Mouse (Mus musculus) kidney, adult 9 months (tissue): ENCODE data around the gene Sec16b.
A peak's percentile ranks its signal among the peaks of the same experiment; 100 is the strongest.

Experiments
- DNase-seq: peaks from one replicate; pipeline ENCODE4 v3.0.0; 2022

Sec16b gene

GRCm38 (mm10) chr1:157506522-157506921 lies at the start of gene Sec16b:
Sec16b (plus strand) TSS chr1:157506728.
- peak; percentile 20 for DNase-seq

DNA sequence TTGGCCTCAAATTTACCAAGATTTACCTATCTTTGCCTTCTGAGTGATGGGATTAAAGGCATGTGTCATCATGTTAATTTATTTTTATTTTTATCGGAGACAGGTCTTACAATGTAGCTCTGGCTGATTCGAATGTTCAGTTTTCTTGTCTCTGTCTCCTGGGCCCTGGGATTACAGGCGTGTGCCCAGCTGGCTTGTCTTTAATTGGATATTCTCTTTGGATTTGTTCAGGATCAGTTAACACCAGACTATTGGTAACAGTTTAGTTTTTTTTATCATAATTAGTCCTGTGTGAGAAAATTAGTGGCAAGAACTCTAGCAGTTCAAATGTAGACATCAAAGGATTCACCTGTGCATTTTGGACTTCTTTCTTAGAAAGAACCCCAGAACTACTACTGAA lies 48.7 kb upstream of the Sec16b start:
- peak; percentile 71 for DNase-seq

- DNase-seq, result peak; percentile 92
These were observed 47.9 kb upstream of the Sec16b start, which contains the start of gene Cryzl2 for GRCm38 (mm10) chr1:157458421-157459208. Cryzl2 (plus strand) TSS chr1:157458577.

- DNase-seq, result no peak
These were observed 46.6 kb upstream of the Sec16b start for GRCm38 (mm10) chr1:157459904-157460303.

DNA sequence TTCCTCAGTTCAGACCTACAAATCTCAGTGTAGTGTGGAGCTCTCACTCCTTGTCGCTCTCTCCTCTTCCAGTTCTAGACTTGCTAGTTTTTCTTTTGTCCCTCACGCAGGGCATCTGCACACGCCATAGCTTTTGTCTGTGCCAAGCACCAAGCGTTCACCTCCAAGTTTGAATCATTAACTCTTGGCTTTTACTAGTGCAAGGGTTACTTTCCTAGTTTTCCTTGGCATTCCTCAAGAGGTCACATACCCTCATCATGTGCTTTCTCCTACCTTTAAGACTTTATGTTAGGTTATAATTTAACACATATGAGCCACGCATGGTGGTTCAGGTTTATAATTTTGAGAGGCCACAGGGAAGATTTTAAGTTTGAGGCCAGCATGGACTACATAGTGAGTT lies 45.3 kb upstream of the Sec16b start:
- peak; percentile 82 for DNase-seq

- DNase-seq, result no peak
These were observed 44.2 kb upstream of the Sec16b start for GRCm38 (mm10) chr1:157462336-157462735.

DNA sequence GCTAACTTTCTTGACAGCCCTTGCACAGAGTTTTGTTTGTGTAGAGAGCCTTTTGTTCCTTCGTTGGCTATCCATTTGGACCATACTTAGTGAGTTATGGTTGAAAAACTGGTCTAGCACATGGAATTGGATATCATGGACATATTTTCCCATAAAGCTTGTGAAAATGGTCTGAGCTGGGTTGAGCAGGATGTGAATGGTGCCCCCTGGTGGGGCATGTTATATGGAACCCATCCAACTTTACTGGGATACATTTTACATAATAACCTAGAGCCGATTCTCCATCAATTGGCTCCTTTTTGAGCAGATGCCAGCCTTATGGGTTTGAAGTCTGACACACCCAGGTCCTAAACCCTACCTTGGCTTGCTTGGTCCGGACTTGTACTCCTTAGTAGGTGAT lies 41.3 kb upstream of the Sec16b start:
- peak; percentile 83 for DNase-seq

- no peak for DNase-seq
These were observed 38.7 kb upstream of the Sec16b start for GRCm38 (mm10) chr1:157467866-157468265.

- DNase-seq, result no peak
These were observed 35.7 kb upstream of the Sec16b start for GRCm38 (mm10) chr1:157470761-157471386.

DNA sequence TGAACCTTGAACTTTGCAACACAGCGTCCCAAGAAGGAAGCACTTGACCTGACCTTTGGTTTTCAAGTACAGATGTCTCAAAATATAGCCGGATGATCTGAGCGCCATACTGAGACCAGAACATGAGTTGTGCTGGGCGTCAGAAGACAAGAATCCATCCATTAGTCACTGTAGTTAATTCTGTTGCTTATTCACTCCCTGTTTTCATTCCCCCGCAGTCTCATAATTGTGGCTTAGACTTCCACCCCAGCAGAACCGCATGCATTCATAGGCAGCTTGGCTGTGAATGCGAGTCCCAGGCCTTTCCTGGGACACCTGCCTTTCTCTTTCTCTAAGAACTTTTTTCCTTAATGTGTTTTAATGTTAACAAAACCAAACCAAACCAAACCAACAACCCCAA lies 33.8 kb upstream of the Sec16b start:
- no peak for DNase-seq

GRCm38 (mm10) chr1:157474865-157475264 lies 31.7 kb upstream of the Sec16b start:
- DNase-seq, result no peak

DNA sequence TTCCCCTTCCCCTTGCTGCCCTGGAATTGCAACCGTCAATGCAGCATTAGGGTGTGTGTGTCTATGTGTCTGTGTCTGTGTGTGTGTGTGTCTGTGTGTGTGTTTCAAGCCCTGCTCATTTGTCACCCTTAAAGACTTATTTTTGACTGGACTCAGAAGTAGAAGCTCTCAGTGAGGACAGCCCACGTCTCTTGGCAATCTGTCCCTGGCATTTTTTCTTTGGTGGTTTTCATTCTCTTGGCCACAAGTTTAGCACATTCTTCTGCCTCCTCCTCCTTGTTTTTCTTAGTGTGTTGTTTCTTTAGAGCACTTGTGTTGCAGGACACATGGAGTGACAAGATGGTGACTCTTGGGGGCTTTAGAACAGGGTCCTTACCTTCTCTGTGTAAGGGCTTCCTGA lies 30.3 kb upstream of the Sec16b start:
- no peak for DNase-seq

DNA sequence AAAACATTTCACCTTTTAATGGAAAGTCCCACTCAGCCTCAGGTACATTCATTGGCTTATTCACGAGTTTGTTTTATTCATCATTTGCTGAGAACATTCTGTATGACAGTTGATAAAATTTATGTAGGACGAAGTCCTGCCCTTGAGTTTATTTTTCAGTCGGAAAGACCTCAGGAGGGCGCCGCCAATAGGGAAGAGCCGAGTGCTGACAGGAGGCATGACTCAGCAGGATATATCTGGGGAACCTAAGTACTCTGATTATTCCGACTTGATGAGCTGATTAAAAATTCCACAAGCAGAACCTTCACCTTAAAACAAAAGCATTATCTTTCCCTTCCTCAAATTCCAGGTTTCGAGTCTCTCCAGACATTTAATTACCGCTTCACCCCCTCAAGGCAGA lies 26.4 kb upstream of the Sec16b start:
- no peak for DNase-seq

- DNase-seq, result no peak
These were observed 25.6 kb upstream of the Sec16b start for GRCm38 (mm10) chr1:157480901-157481300.

GRCm38 (mm10) chr1:157481666-157482065 lies 24.9 kb upstream of the Sec16b start:
- no peak for DNase-seq

DNA sequence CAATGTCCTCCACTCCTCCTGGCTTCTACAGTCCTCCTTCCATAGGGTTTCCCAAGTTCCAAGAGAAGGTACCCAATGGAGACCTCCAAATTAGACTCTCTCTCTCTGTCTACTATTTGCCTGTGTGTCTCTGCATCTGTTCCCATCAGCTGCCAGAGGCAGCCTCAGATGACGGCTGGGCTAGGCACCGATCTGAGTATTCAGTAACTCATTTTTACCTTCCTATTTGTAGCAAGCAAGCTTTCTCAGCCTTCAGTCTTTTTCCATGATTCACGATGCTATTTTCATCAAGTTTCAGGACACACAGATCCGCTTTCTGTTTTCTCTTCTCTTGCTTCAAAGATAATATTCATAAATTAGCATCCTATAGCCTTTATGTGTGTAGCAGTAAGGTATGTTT lies 22.4 kb upstream of the Sec16b start:
- no peak for DNase-seq

DNA sequence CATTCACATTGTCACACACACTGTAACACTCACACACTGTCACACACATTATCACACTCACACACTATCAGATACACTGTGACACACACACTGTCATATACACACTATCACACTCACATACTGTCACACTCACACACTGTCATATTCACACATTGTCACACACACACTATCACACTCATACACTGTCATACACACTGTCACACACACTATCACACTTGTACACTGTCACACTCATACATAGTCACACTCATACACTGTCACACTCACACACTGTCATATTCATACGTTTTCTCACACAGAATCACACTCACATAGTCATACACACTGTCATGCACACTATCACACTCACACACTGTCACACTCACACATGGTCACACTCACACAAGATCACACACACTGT lies 5.9 kb upstream of the Sec16b start:
- no peak for DNase-seq

DNA sequence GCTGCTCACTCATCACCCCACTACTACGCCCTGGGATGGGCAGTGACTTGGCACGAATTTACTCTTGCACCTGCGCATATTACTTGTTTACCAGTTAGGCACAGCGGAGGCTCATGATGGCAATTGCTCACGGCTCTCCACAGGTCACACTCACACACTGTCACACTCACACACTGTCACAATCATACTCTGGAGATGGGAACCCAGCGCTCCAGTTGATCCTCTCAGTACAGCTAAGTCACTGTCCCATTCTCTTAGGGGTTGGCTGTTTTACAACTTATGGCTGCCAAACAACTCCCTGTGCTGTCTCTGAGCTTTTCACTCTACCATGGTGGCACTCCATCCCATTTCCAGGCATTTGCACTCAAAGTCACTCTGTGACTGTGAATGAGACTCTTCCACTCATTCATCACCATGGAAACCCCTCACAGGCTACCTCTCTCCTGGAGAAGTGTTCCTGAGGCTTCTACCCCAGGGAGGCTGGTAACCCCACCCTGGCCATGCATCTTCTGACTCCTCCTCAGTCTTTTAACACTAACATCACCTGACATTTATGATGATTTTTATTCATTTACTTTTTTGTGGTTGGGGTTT lies 5.1 kb upstream of the Sec16b start:
- no peak for DNase-seq

GRCm38 (mm10) chr1:157503071-157503470 lies 3.5 kb upstream of the Sec16b start:
- DNase-seq, result peak; percentile 11

GRCm38 (mm10) chr1:157506995-157507595 lies 567 bp downstream of the Sec16b start:
- peak; percentile 24 for DNase-seq

- no peak for DNase-seq
These were observed 1.3 kb downstream of the Sec16b start for GRCm38 (mm10) chr1:157507814-157508213.

DNA sequence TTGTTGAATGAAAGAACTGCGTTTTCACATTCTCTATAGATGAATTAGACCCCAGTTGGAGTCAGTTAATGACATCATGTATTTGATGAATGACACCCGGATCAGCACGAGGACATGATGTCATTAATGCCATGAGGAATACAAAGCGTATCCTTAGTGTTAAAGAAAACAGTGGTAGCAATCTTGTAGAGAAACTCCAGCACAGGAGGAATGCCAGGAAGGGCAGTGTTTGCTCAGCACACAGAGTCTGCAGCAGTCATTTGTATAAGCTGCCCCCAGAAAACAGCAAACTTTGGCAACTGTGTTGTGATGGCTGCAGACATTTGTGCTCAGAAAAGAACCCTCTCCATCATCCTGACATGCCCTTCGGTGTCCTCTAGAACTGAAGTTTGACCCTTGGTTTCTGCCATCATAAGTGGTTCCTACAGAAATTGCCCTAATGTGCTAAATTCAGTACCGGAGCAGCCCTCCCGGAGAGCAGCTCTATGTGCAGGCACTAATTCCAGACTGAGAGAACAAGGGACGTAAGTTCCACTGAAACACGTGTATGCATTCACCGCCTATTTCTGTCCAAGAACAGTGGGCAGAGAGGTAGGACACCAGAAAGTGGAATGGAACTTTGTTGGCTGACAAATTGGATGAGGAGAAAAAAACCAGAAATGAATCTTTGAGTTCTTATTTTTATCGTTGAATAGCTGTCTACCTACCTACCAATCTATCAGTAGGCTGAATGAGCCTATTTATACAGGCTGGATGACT lies 6.3 kb downstream of the Sec16b start:
- DNase-seq, result no peak

DNA sequence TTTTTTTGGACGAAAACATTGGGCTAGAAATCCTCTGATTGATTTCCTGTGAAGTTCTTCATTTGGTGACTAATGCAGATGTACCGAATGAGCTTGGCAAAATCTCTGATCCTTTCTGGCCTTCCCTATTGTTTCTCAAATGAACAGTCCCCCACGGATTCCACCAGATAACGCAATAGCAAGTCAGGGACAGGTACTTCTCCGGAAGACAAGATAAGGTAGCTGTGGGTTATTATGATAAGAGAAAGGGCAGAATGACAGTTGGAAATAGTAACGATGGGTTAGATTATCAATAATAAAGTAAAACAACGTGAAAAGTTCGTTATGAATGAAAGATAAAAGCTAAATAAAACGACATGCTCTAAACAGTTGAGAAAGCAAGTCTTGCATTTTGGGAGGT lies 7.0 kb downstream of the Sec16b start:
- DNase-seq, result no peak
